Mouse (Mus musculus) midbrain, embryonic 16.5 days (tissue): ENCODE measurements around the gene Tarsl2. TPM values are rescaled to one million over a fixed set of nuclear protein-coding genes. Genes with fewer than 3 reads are reported as not detected.

Source experiments
- ATAC-seq: fragments of 200-750 bp; cut with Nextera tagmentation; 2 replicates; pipeline ENCODE4 v1.8.0; 2017; ENCODE audit warnings: moderate TSS enrichment
- H3K27ac ChIP-seq: fragments of 300-500 bp; sonication (generic); 2 replicates; pipeline ENCODE4 v1.5.1; 2014; ENCODE audit warnings: mild to moderate bottlenecking, low read length, mixed read lengths
- H3K27me3 ChIP-seq: fragments of 300-500 bp; sonication (generic); 2 replicates; pipeline ENCODE4 v1.6.1; 2014; ENCODE audit warnings: low read depth, low read length, mixed read lengths; ENCODE audit not compliant: control insufficient read depth, insufficient read depth
- H3K36me3 ChIP-seq: fragments of 300-500 bp; sonication (generic); 2 replicates; pipeline ENCODE4 v1.6.1; 2014; ENCODE audit warnings: mild to moderate bottlenecking, low read length, moderate library complexity, mixed read lengths; ENCODE audit not compliant: control insufficient read depth, insufficient read depth
- H3K4me1 ChIP-seq: fragments of 300-500 bp; sonication (generic); 2 replicates; pipeline ENCODE4 v1.6.1; 2014; ENCODE audit warnings: mild to moderate bottlenecking, low read length, mixed read lengths; ENCODE audit not compliant: control insufficient read depth, insufficient read depth
- H3K4me2 ChIP-seq: fragments of 300-500 bp; sonication (generic); 2 replicates; pipeline ENCODE4 v1.6.1; 2014; ENCODE audit warnings: mild to moderate bottlenecking, low read length, mixed read lengths
- H3K4me3 ChIP-seq: fragments of 300-500 bp; sonication (generic); 2 replicates; pipeline ENCODE4 v1.5.1; 2014; ENCODE audit warnings: low read depth, mild to moderate bottlenecking, low read length, moderate library complexity, mixed read lengths
- H3K9ac ChIP-seq: fragments of 300-500 bp; sonication (generic); 2 replicates; pipeline ENCODE4 v1.6.1; 2014; ENCODE audit warnings: low read depth, low read length, mixed read lengths
- H3K9me3 ChIP-seq: fragments of 300-500 bp; sonication (generic); replicated peaks from 2 replicates; pipeline ENCODE4 v1.6.1; 2014; ENCODE audit warnings: mild to moderate bottlenecking, low read length, mixed read lengths; ENCODE audit not compliant: control insufficient read depth, poor library complexity, severe bottlenecking
- WGBS: fragments of 180-500 bp; shearing (Covaris S2); extraction: QIAGEN DNeasy Blood & Tissue Kit; methylation state at CpG from one replicate; pipeline ENCODE4 v1.1.7; 2014; 5-methylcytosine and 5-hydroxymethylcytosine counted together
- polyA plus RNA-seq: library from polyadenylated mRNA; unstranded; fragments of >200 nt; fragmentation: Nextera tagmentation; extraction: Ambion mirVana; gene quantifications from 2 replicates; pipeline ENCODE4 v1.2.1, GENCODE M21; 2015

Tarsl2 gene
- 19.2 TPM in 2 replicates for polyA plus RNA-seq

DNA sequence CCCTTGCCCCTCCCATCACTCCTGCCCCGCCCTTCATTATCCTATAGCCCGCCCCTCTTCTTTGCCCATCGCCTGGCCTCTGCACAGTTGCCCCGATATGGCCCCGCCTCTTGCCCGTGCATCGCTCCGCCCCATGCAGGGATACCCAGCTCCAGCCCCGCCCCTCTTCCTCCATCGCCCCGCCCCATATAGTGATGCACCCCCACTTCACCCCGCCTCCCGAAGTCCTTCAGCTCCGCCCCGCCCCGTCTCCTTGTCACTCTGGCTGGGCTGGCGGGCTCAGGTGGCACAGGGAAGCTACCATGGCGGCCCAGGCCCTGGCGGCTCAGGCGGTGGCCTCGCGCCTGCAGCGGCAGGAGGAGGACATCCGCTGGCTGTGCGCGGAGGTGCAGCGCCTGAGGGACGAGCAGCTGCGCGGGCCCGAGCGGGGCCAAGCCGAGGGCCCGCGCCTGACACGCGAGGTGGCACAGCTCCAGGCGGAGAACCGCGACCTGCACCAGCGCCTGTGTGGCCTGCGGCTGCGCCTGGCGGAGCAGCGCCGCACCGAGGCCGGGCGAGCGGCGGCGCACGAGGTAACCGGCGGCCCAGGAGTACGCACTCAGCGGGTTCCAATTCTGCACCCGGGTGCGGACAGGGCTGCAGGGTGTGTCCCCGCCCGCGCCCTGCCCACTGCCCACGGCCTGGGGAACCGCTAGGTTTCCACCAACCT, at the start of gene Tarsl2:
Gene Tarsl2 (plus strand): TSS at position 256 of the 709 bp plus-strand sequence.
- ATAC-seq, result peak; percentile 96
- Histone ChIP-seq H3K27ac (peak within 1 kb of the TSS; percentile 86), H3K4me2 (peak within 1 kb of the TSS; percentile 72), H3K36me3 (peaks cover 14% of the 10 kb centered on the region; the same call in 1 of the 2 replicates), H3K4me3 (peak within 1 kb of the TSS; percentile 69), H3K9ac (peak within 1 kb of the TSS; percentile 83), H3K27me3 (no peaks in the 10 kb centered on the region; the same call in 1 of the 2 replicates), H3K4me1 (peaks cover 3% of the 10 kb centered on the region; the same call in 1 of the 2 replicates), H3K9me3 (no peaks in the 10 kb centered on the region)
- WGBS, result under 1% methylated on average over 62 of the region's 64 CpGs

DNA sequence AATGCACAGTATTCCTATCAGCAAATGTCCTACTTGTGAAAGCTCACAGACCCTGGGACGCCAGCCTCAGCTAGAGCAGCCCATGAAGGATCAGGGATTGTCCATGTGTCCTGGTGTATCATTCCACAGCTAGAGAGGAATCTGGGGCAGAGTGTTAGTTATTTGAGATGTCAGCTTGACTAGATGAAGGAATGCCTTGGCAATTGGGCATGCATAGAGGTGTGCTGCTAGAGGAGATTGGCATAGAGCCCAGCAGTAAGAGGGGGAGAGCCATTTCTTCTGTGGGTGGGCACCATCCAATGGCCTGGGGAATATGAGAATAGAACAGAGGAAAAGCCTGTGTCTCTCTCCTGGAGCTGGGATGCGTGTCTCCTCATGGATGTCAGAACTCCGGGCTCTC, 38.6 kb upstream of the Tarsl2 start:
- Histone ChIP-seq H3K9ac (no peak overlapping the region), H3K36me3 (no peaks in the 10 kb centered on the region), H3K27ac (no peak overlapping the region), H3K4me3 (no peak overlapping the region), H3K9me3 (no peaks in the 10 kb centered on the region), H3K4me1 (no peaks in the 10 kb centered on the region; the same call in 1 of the 2 replicates), H3K27me3 (no peaks in the 10 kb centered on the region), H3K4me2 (no peak overlapping the region)
- WGBS, result 95% methylated on average over 3 of the region's 3 CpGs
- no peak for ATAC-seq

DNA sequence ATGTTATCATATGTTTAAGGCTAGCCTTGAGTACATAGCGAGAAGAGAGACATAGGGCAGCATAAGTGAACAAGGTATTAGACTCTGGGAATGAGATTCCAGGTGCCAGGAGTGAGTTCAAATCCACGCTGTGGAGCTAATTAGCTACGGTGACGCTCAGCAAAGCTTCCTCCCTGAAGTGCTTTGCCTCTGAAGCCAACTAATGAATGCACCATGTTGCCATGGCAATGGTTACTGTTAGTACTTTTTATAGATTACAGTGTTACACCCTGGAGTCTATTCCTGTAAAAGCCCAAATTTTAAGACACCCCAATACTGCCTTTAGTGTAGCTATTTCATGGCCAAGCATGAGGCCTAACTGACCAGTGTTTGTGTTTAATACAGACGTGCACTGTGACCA, 37.7 kb upstream of the Tarsl2 start:
- 66% methylated on average over 5 of the region's 5 CpGs for WGBS
- Histone ChIP-seq H3K4me3 (no peak overlapping the region), H3K9me3 (no peaks in the 10 kb centered on the region), H3K4me2 (no peak overlapping the region), H3K36me3 (no peaks in the 10 kb centered on the region), H3K27ac (no peak overlapping the region), H3K9ac (no peak overlapping the region), H3K27me3 (no peaks in the 10 kb centered on the region), H3K4me1 (no peaks in the 10 kb centered on the region; the same call in 1 of the 2 replicates)
- peak; percentile 28; the same call in 1 of the 2 replicates for ATAC-seq

DNA sequence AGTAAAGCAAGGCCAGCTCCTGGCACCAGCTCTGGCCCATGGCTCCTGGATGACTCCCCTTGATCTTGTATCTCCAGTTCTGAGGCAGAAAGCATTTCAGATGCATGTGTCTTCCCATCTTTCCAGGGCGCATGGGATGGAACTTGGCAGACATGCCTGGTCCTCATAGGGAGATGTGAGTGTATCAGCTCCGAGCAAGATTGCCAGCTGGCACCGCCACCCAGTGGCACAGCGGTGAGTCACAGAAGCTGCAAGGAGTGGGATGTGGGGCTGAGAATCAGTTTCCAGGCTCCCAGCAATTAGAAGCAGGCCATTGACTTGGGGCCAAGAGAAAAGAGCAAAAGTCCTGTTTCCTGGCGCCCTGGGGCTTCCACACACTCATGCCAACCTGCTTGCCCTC, 34.5 kb upstream of the Tarsl2 start:
- ATAC-seq, result 0 out of 2 replicates have a peak, but pooled peaks have one; percentile 72

DNA sequence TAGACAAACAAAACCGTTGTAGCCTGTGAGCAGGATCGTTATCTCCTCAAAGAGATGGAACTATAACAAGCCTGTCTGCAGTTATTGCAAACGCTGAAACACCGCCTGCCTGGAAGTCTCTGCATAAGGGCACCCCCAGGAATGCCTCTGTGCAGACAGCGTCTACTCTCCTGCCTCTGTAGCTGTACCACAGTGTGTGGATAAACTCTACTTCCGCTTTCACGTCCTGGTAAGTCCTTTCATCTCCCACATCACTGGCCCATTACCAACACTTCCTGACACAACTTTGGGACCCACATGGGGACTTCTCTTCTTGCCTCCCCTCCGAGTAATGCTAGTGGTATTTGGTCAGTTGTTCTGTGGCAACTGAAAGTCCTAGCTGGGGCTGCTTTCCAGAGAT, 34.0 kb upstream of the Tarsl2 start:
- Histone ChIP-seq H3K9me3 (no peaks in the 10 kb centered on the region), H3K4me1 (no peaks in the 10 kb centered on the region; the same call in 1 of the 2 replicates), H3K4me3 (no peak overlapping the region), H3K27ac (no peak overlapping the region), H3K27me3 (no peaks in the 10 kb centered on the region), H3K36me3 (no peaks in the 10 kb centered on the region), H3K9ac (no peak overlapping the region), H3K4me2 (no peak overlapping the region)
- WGBS, result 74% methylated on average over 8 of the region's 8 CpGs
- ATAC-seq, result no peak

More for the DNA sequence above, 34.5 kb upstream of the Tarsl2 start:
- Histone ChIP-seq H3K27me3 (no peaks in the 10 kb centered on the region), H3K9me3 (no peaks in the 10 kb centered on the region), H3K4me3 (no peak overlapping the region), H3K4me1 (no peaks in the 10 kb centered on the region; the same call in 1 of the 2 replicates), H3K9ac (no peak overlapping the region), H3K4me2 (no peak overlapping the region), H3K27ac (no peak overlapping the region), H3K36me3 (no peaks in the 10 kb centered on the region)
- WGBS, result 73% methylated on average over 5 of the region's 5 CpGs

DNA sequence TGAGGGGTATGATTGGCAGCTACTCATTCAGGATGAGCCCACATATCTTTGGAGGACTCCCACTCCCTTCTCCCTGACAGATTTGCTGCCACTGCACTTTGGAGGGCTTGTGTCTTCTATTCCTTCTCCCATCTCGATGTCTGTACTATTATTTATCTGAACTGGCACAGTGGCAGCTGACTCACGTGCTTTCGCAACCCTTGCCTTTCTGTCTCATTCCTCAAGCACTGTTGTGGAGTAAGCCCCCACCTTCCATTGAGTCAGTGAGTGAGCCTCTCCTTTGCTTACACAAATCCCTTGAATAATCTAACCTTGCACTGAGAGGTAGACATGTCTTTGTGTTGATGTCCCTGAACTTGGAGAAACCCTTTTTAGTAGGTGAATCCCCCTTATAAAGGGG, 33.4 kb upstream of the Tarsl2 start:
- Histone ChIP-seq H3K4me2 (no peak overlapping the region), H3K36me3 (no peaks in the 10 kb centered on the region), H3K9me3 (no peaks in the 10 kb centered on the region), H3K27ac (no peak overlapping the region), H3K27me3 (no peaks in the 10 kb centered on the region), H3K4me3 (no peak overlapping the region), H3K4me1 (no peaks in the 10 kb centered on the region; the same call in 1 of the 2 replicates), H3K9ac (no peak overlapping the region)
- WGBS, result 86% methylated on average over 3 of the region's 3 CpGs
- no peak for ATAC-seq

DNA sequence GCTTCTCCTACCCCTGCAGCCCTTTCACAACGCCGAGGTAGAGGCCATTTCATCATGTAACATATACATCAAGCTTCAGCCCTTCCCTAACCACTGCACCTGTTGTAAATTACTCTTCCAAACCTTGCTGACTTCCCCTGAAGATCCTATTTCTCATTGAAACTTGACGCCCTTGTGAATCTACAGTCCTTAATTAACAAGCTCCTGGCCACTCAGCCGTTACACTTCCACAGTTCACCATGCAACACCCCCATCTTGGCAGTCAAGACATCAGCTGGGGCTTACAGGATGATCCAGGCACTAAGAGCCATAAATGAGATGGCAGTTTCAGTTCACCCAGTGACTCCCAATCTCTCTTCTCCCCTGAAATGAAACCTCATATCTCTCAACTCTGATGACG, 31.0 kb upstream of the Tarsl2 start:
- ATAC-seq, result no peak
- Histone ChIP-seq H3K36me3 (no peaks in the 10 kb centered on the region), H3K4me3 (no peak overlapping the region), H3K4me2 (no peak overlapping the region), H3K9me3 (no peaks in the 10 kb centered on the region), H3K27me3 (no peaks in the 10 kb centered on the region), H3K27ac (no peak overlapping the region), H3K4me1 (no peaks in the 10 kb centered on the region; the same call in 1 of the 2 replicates), H3K9ac (no peak overlapping the region)
- 87% methylated on average over 5 of the region's 5 CpGs for WGBS

DNA sequence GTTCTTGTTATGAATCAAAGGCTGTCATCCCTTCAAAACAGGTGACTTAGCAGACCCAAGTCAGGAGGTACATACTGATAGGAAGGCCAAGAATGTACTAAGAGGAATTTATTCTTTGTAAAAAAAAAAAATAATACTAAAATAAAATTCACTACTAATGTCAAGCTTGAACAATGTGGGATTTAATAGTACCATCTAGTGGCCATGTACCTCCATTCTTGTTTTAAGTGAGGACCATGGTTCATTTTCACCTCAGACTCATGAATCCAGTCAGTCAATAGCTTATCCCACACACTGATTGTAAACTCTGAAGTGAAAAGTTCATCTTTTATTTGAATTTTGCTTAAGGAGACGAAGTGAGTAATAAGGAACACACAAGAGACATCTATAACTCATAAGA, 25.9 kb upstream of the Tarsl2 start:
- no peaks in the 10 kb centered on the region for H3K36me3 ChIP-seq
- H3K4me3 ChIP-seq, result no peak overlapping the region
- H3K4me2 ChIP-seq, result no peak overlapping the region
- no peak for ATAC-seq
- no peaks in the 10 kb centered on the region; the same call in 1 of the 2 replicates for H3K4me1 ChIP-seq
- H3K27me3 ChIP-seq, result no peaks in the 10 kb centered on the region
- 88% methylated on average over 1 of the region's 1 CpGs for WGBS
- no peaks in the 10 kb centered on the region for H3K9me3 ChIP-seq
- H3K9ac ChIP-seq, result no peak overlapping the region
- H3K27ac ChIP-seq, result no peak overlapping the region

DNA sequence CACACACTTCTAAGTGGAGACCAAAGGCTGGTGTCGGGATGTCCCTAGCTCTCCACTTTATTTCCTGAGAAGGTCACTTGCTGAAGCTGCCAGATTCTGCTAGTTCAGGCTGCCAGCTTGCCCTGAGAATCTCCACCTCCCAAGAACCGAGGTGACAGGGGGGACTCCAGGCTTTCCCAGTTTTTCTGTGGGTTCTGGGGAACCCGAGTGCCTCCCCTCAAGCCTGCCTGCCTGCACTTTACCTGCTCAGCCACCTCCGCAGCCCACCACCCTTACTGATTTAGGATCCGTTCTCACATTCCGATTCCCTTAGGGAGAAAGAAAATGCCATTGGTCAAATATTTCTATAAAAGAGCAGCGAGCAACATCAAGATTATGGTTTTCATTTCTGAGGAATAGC, 24.0 kb upstream of the Tarsl2 start:
- no peak overlapping the region for H3K9ac ChIP-seq
- H3K9me3 ChIP-seq, result no peaks in the 10 kb centered on the region
- 75% methylated on average over 7 of the region's 7 CpGs for WGBS
- no peak overlapping the region for H3K4me3 ChIP-seq
- no peaks in the 10 kb centered on the region for H3K36me3 ChIP-seq
- H3K4me2 ChIP-seq, result no peak overlapping the region
- ATAC-seq, result no peak
- H3K4me1 ChIP-seq, result no peaks in the 10 kb centered on the region; the same call in 1 of the 2 replicates
- no peak overlapping the region for H3K27ac ChIP-seq
- H3K27me3 ChIP-seq, result no peaks in the 10 kb centered on the region
